Mouse (Mus musculus) megakaryocyte, embryonic 14.5 days (primary cell): ENCODE measurements around the gene Pald1.

ENCODE experiments used
- FLI1 ChIP-seq: IDR thresholded peaks from 2 replicates; pipeline ENCODE4 v1.6.1; 2012; ENCODE audit warnings: low read length, inconsistent platforms, mixed read lengths
- GATA1 ChIP-seq: IDR thresholded peaks from 3 replicates; pipeline ENCODE4 v1.6.1; 2012; ENCODE audit warnings: mixed read lengths, low read length, inconsistent platforms, borderline replicate concordance

DNA sequence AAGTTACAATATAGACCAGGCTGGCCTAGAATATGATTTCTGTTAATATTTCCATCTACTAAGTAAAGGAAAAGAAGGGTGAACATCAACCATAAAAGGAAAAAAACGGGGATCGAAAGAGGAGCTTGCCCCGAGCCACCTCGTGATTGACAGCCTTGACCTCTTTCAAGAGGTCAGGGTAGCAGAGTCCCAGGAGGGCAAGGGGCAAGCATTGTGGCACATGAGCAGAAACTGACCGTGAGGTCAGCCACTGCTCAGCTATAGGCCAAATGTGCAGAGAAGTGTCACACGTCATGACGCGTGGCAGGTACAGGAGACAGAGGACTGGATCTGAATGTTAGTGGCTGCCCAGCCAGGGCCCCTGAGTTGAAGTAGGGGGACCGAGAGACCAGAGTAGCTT is 43.1 kb downstream of the Pald1 start:
- TF ChIP-seq GATA1 (no peak), FLI1 (no peak)
